Mouse (Mus musculus) MEL (cell line): ENCODE results near the gene 4930524B15Rik. TPM values are rescaled to one million over a fixed set of nuclear protein-coding genes. Genes with fewer than 3 reads are reported as not detected.

ENCODE experiments used
- DNase-seq: peaks from one replicate; pipeline ENCODE4 v3.0.0; 2011; ENCODE audit warnings: low read depth, low spot score
- H3K27ac ChIP-seq: 2 replicates; pipeline ENCODE4 v1.5.1; 2012; ENCODE audit warnings: low read depth, mild to moderate bottlenecking, control low read depth, low read length, moderate library complexity; ENCODE audit not compliant: control insufficient read depth
- H3K27me3 ChIP-seq, 2 experiments: fragments of 150-350 bp in 1 of 2; sonication (generic) in 1 of 2; 2 replicates each; pipeline ENCODE4 v1.6.1; 2012; ENCODE audit warnings: low read length in 2 of 2, mild to moderate bottlenecking in 2 of 2, improper control_type of control experiment in 1 of 2, moderate library complexity in 1 of 2; ENCODE audit not compliant: insufficient read depth in 2 of 2, control insufficient read depth in 1 of 2
- H3K36me3 ChIP-seq, 2 experiments: 2 replicates each; pipeline ENCODE4 v1.6.1; 2012 to 2014; ENCODE audit warnings: low read length in 2 of 2, improper control_type of control experiment in 1 of 2, inconsistent platforms in 1 of 2, mild to moderate bottlenecking in 1 of 2; ENCODE audit not compliant: insufficient read depth in 2 of 2, control insufficient read depth in 1 of 2
- H3K4me1 ChIP-seq, 2 experiments: fragments of 150-350 bp in 1 of 2; sonication (generic) in 1 of 2; 2 replicates each; pipeline ENCODE4 v1.6.1; 2012; ENCODE audit warnings: low read length in 2 of 2, improper control_type of control experiment in 1 of 2, mild to moderate bottlenecking in 1 of 2; ENCODE audit not compliant: insufficient read depth in 2 of 2, control insufficient read depth in 1 of 2
- H3K4me3 ChIP-seq, 2 experiments: fragments of 150-350 bp in 1 of 2; sonication (generic) in 1 of 2; 2 replicates each; pipeline ENCODE4 v1.5.1; 2012; ENCODE audit warnings: low read depth in 2 of 2, low read length in 2 of 2, mild to moderate bottlenecking in 2 of 2, moderate library complexity in 2 of 2, control low read depth in 1 of 2, improper control_type of control experiment in 1 of 2; ENCODE audit not compliant: control insufficient read depth in 1 of 2, insufficient read depth in 1 of 2
- H3K79me2 ChIP-seq: 2 replicates; pipeline ENCODE4 v1.6.1; 2012; ENCODE audit warnings: mild to moderate bottlenecking, low read length, moderate library complexity; ENCODE audit not compliant: control insufficient read depth, poor library complexity, insufficient read depth
- H3K9ac ChIP-seq: 2 replicates; pipeline ENCODE4 v1.6.1; 2012; ENCODE audit warnings: low read depth, mild to moderate bottlenecking, control low read depth, low read length, moderate library complexity; ENCODE audit not compliant: control insufficient read depth, poor library complexity, severe bottlenecking
- H3K9me3 ChIP-seq: fragments of 150-350 bp; sonication (generic); replicated peaks from 2 replicates; pipeline ENCODE4 v1.6.1; 2012; ENCODE audit warnings: mild to moderate bottlenecking, low read length, improper control_type of control experiment, moderate library complexity; ENCODE audit not compliant: insufficient read depth
- CHD2 ChIP-seq: IDR thresholded peaks from 2 replicates; pipeline ENCODE4 v1.6.1; 2011; ENCODE audit warnings: low read length, improper control_type of control experiment
- CTCF ChIP-seq, 3 experiments: IDR thresholded peaks in 2 of 3; conservative IDR thresholded peaks in 1 of 3; 2 replicates each; pipeline ENCODE4 v1.5.1; 2011 to 2012; ENCODE audit warnings: low read length in 3 of 3, low read depth in 2 of 3, mild to moderate bottlenecking in 2 of 3, improper control_type of control experiment in 1 of 3, inconsistent platforms in 1 of 3, mixed read lengths in 1 of 3, moderate library complexity in 1 of 3; ENCODE audit not compliant: control insufficient read depth in 1 of 3, insufficient read depth in 1 of 3, poor library complexity in 1 of 3, severe bottlenecking in 1 of 3
- ELF1 ChIP-seq: IDR thresholded peaks from 2 replicates; pipeline ENCODE4 v1.6.1; 2014; ENCODE audit warnings: low read depth, mild to moderate bottlenecking, inconsistent platforms, low read length, improper control_type of control experiment, moderate library complexity
- EP300 ChIP-seq, 2 experiments: IDR thresholded peaks; 2 replicates each; pipeline ENCODE4 v1.6.1; 2011; ENCODE audit warnings: improper control_type of control experiment in 2 of 2, low read length in 2 of 2, low read depth in 1 of 2, mild to moderate bottlenecking in 1 of 2
- ETS1 ChIP-seq: IDR thresholded peaks from 2 replicates; pipeline ENCODE4 v1.6.1; 2012; ENCODE audit warnings: low read depth, mild to moderate bottlenecking, inconsistent platforms, low read length, improper control_type of control experiment, moderate library complexity
- GATA1 ChIP-seq: IDR thresholded peaks from 2 replicates; pipeline ENCODE4 v1.6.1; 2011; ENCODE audit warnings: low read depth, low read length, improper control_type of control experiment
- HCFC1 ChIP-seq: IDR thresholded peaks from 2 replicates; pipeline ENCODE4 v1.6.1; 2012; ENCODE audit warnings: low read depth, mild to moderate bottlenecking, inconsistent platforms, low read length, improper control_type of control experiment, moderate library complexity
- KAT2A ChIP-seq: conservative IDR thresholded peaks from 2 replicates; pipeline ENCODE4 v1.6.1; 2012; ENCODE audit warnings: low read depth, low read length, improper control_type of control experiment, inconsistent platforms
- MAFK ChIP-seq: IDR thresholded peaks from 2 replicates; pipeline ENCODE4 v1.6.1; 2011; ENCODE audit warnings: low read depth, mild to moderate bottlenecking, low read length, improper control_type of control experiment, borderline replicate concordance
- MAZ ChIP-seq: IDR thresholded peaks from 2 replicates; pipeline ENCODE4 v1.6.1; 2012; ENCODE audit warnings: low read depth, mild to moderate bottlenecking, inconsistent platforms, low read length, improper control_type of control experiment
- MEF2A ChIP-seq: IDR thresholded peaks from 2 replicates; pipeline ENCODE4 v1.6.1; 2014; ENCODE audit warnings: low read depth, mild to moderate bottlenecking, inconsistent platforms, low read length, improper control_type of control experiment; ENCODE audit not compliant: poor library complexity, insufficient replicate concordance, severe bottlenecking; ENCODE audit errors: extremely low read depth
- MYB ChIP-seq: IDR thresholded peaks from 2 replicates; pipeline ENCODE4 v1.6.1; 2011; ENCODE audit warnings: mild to moderate bottlenecking, low read depth, low read length, improper control_type of control experiment
- MYC ChIP-seq: IDR thresholded peaks from 2 replicates; pipeline ENCODE4 v1.6.1; 2011; ENCODE audit warnings: low read depth, mild to moderate bottlenecking, low read length, improper control_type of control experiment, moderate library complexity
- POLR2A ChIP-seq, 2 experiments: IDR thresholded peaks; 2 replicates each; pipeline ENCODE4 v1.6.1; 2011 to 2012; ENCODE audit warnings: low read length in 2 of 2, mild to moderate bottlenecking in 2 of 2, control low read depth in 1 of 2, improper control_type of control experiment in 1 of 2, low read depth in 1 of 2, moderate library complexity in 1 of 2; ENCODE audit not compliant: control insufficient read depth in 1 of 2, insufficient read depth in 1 of 2, poor library complexity in 1 of 2
- POLR2AphosphoS2 ChIP-seq: IDR thresholded peaks from 2 replicates; pipeline ENCODE4 v1.6.1; 2011; ENCODE audit warnings: low read length, improper control_type of control experiment
- POLR2AphosphoS5 ChIP-seq: IDR thresholded peaks from 2 replicates; pipeline ENCODE4 v1.6.1; 2012; ENCODE audit warnings: low read depth, borderline replicate concordance, mild to moderate bottlenecking, inconsistent platforms, low read length, moderate library complexity, mixed read lengths
- RCOR1 ChIP-seq: IDR thresholded peaks from 2 replicates; pipeline ENCODE4 v1.6.1; 2012; ENCODE audit warnings: low read depth, mild to moderate bottlenecking, inconsistent platforms, low read length, improper control_type of control experiment
- SIN3A ChIP-seq: IDR thresholded peaks from 2 replicates; pipeline ENCODE4 v1.6.1; 2012; ENCODE audit warnings: low read length, improper control_type of control experiment, inconsistent platforms
- TCF12 ChIP-seq: IDR thresholded peaks from 2 replicates; pipeline ENCODE4 v1.6.1; 2014; ENCODE audit warnings: low read depth, mild to moderate bottlenecking, inconsistent platforms, low read length, improper control_type of control experiment, moderate library complexity
- UBTF ChIP-seq: IDR thresholded peaks from 2 replicates; pipeline ENCODE4 v1.6.1; 2012; ENCODE audit warnings: low read depth, mild to moderate bottlenecking, inconsistent platforms, low read length, improper control_type of control experiment, moderate library complexity, borderline replicate concordance; ENCODE audit not compliant: insufficient read depth
- USF1 ChIP-seq: IDR thresholded peaks from 2 replicates; pipeline ENCODE4 v1.6.1; 2014; ENCODE audit warnings: low read depth, mild to moderate bottlenecking, inconsistent platforms, low read length, improper control_type of control experiment, moderate library complexity
- USF2 ChIP-seq, 2 experiments: IDR thresholded peaks; 2 replicates each; pipeline ENCODE4 v1.6.1; 2011 to 2012; ENCODE audit warnings: improper control_type of control experiment in 2 of 2, low read length in 2 of 2, borderline replicate concordance in 1 of 2, inconsistent platforms in 1 of 2, low read depth in 1 of 2, mild to moderate bottlenecking in 1 of 2; ENCODE audit not compliant: insufficient read depth in 1 of 2
- ZC3H11A ChIP-seq: IDR thresholded peaks from 2 replicates; pipeline ENCODE4 v1.6.1; 2012; ENCODE audit warnings: low read depth, mild to moderate bottlenecking, inconsistent platforms, low read length, improper control_type of control experiment
- ZKSCAN1 ChIP-seq: IDR thresholded peaks from 2 replicates; pipeline ENCODE4 v1.6.1; 2012; ENCODE audit warnings: low read depth, mild to moderate bottlenecking, inconsistent platforms, low read length, improper control_type of control experiment, moderate library complexity
- ZNF384 ChIP-seq: IDR thresholded peaks from 2 replicates; pipeline ENCODE4 v1.6.1; 2012; ENCODE audit warnings: low read depth, mild to moderate bottlenecking, inconsistent platforms, low read length, improper control_type of control experiment
- polyA plus RNA-seq, 2 experiments: library from polyadenylated mRNA; stranded (reverse) in 1 of 2; unstranded in 1 of 2; fragments of >175 nt in 1 of 2; fragments of >200 nt in 1 of 2; gene quantifications; 2 replicates each; pipeline versions ENCODE4 v1.2.1 to v1.2.4; 2012; ENCODE audit warnings: low replicate concordance in 2 of 2, low read depth in 1 of 2; ENCODE audit not compliant: insufficient read length in 2 of 2, insufficient read depth in 1 of 2, missing spikeins in 1 of 2
- total RNA-seq: library from RNA; depleted of rRNA; stranded (reverse); fragments of 300-350 nt; gene quantifications from 2 replicates; pipeline ENCODE4 v1.2.3, GENCODE M21; 2012; rRNA removed

The 4930524B15Rik gene
- total RNA-seq (not detected in 2 replicates), polyA plus RNA-seq (under 1 TPM in 1 of 2 experiments, not detected in 1; 0.03 TPM)

GRCm38 (mm10) chr11:31965256-31966134 lies at the start of gene 4930524B15Rik:
TSS of gene 4930524B15Rik (plus strand) at chr11:31965592.
- no peak for DNase-seq
- TF ChIP-seq MEF2A (no peak), ZNF384 (no peak), ETS1 (no peak), MAFK (no peak), EP300 (IDR thresholded peaks at IDR 0.05; ENCODE audit: low read depth in 1 of 2, low read length in 2 of 2) (no peak), UBTF (no peak), POLR2AphosphoS5 (no peak), MYC (no peak), KAT2A (no peak), CHD2 (no peak), SIN3A (no peak), ZC3H11A (no peak)
- Histone ChIP-seq H3K4me1 (no peaks in the 10 kb centered on the region), H3K79me2 (no peaks in the 10 kb centered on the region), H3K4me3 (no peak within 1 kb of the TSS), H3K9me3 (no peaks in the 10 kb centered on the region), H3K27ac (no peak within 1 kb of the TSS), H3K36me3 (no peaks in the 10 kb centered on the region), H3K9ac (no peak within 1 kb of the TSS), H3K27me3 (peaks cover 13 to 35% of the 10 kb centered on the region in 2 experiments)

GRCm38 (mm10) chr11:31917769-31918168 lies 47.6 kb upstream of the 4930524B15Rik start:
- Histone ChIP-seq H3K9ac (no peak overlapping the region), H3K4me3 (no peak overlapping the region), H3K4me1 (peaks cover 4 to 6% of the 10 kb centered on the region in 2 experiments), H3K27me3 (no peaks in the 10 kb centered on the region), H3K79me2 (no peaks in the 10 kb centered on the region), H3K27ac (no peak overlapping the region), H3K36me3 (peaks cover 0 to 20% of the 10 kb centered on the region in 2 experiments; a peak in 2 of 4 replicates), H3K9me3 (no peaks in the 10 kb centered on the region)
- TF ChIP-seq MAZ (no peak), SIN3A (no peak), POLR2A (IDR thresholded peaks at IDR 0.05; ENCODE audit: control insufficient read depth in 1 of 2, insufficient read depth in 1 of 2, low read depth in 1 of 2, low read length in 2 of 2, poor library complexity in 1 of 2) (no peak), RCOR1 (no peak), ZKSCAN1 (no peak), USF1 (no peak), POLR2AphosphoS2 (no peak), MYB (no peak), ZNF384 (no peak), TCF12 (no peak), GATA1 (no peak), HCFC1 (no peak), POLR2AphosphoS5 (no peak), CHD2 (no peak), ELF1 (no peak), CTCF (IDR thresholded peaks at IDR 0.05 in 2 of 3, conservative IDR thresholded peaks at IDR 0.05 in 1 of 3; ENCODE audit: control insufficient read depth in 1 of 3, insufficient read depth in 1 of 3, low read depth in 2 of 3, low read length in 3 of 3, poor library complexity in 1 of 3, severe bottlenecking in 1 of 3) (no peak), USF2 (IDR thresholded peaks at IDR 0.05; ENCODE audit: borderline replicate concordance in 1 of 2, insufficient read depth in 1 of 2, low read depth in 1 of 2, low read length in 2 of 2) (no peak), ZC3H11A (no peak)
- DNase-seq = no peak
